Mouse (Mus musculus): Measurements from ENCODE around the gene Olfr46.
"Not testable (repeated sequence)": the region's sequence is repeated elsewhere in the genome, so short reads cannot be mapped to it uniquely, and the experiment has no call there.

Gene Olfr46

DNA sequence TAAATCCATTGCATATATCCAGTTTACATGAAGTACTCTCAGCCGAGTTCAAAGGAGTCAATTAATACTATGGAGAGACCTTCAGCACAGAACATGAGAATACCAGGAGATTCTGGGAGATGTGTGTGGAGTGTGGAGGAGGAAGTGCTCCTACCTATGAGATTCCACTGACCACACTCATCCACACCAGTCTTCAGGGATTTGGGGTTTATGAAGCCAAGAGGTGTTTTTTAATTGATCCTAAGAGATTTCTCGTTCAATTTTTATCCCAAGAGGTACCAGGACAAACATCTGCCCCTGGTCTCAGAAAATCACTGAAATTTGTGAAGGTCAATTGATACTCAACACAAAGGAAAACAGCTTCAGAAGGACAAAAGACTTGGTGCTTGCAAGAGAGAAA is at the start of gene Olfr46:
Gene Olfr46 (plus strand): TSS at position 301 of the 400 bp plus-strand sequence.
- DNase-seq = not testable (repeated sequence)

DNA sequence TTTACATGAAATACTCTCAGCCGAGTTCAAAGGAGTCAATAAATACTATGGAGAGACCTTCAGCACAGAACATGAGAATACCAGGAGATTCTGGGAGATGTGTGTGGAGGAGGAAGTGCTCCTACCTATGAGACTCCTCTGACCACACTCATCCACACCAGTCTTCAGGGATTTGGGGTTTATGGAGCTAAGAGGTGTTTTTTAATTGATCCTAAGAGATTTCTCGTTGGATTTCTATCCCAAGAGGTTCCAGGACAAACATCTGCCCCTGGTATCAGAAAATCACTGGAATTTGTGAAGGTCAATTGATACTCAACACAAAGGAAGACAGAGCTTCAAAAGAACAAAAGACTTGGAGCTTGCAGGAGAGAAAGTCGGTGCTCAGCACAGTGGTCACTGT is 33.5 kb upstream of the Olfr46 start, which contains the start of gene Olfr538:
Gene Olfr538 (plus strand): TSS at position 301 of the 400 bp plus-strand sequence.
- no peak for DNase-seq

DNA sequence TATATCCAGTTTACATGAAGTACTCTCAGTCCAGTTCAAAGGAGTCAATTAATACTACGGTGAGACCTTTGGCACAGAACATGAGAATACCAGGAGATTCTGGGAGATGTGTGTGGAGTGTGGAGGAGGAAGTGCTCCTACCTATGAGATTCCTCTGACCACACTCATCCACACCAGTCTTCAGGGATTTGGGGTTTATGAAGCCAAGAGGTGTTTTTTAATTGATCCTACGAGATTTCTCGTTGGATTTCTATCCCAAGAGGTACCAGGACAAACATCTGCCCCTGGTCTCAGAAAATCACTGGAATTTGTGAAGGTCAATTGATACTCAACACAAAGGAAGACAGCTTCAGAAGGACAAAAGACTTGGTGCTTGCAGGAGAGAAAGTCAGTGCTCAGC is 27.6 kb downstream of the Olfr46 start, which contains the start of gene Olfr61:
Gene Olfr61 (plus strand): TSS at position 301 of the 400 bp plus-strand sequence.
- not testable (repeated sequence) for DNase-seq

DNA sequence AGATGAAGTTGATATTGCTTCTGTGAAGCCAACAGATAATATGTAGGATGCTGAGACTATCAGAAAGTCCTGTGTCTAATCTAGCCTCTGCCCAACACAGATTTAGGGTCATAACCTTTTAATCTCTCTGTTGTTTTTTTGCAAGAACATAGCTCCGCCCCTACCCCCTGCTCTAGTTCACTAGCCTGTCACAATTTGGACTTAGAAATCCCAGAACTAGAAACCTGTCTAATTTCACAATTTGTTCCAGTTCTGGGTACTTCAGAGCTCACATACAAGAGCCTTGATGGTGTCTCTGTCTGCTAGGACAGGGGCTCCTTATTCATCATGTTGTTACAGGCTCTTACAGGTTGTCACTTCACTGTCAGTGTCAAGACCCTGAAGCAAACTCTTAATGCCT is 29.5 kb downstream of the Olfr46 start:
- no peak for DNase-seq

DNA sequence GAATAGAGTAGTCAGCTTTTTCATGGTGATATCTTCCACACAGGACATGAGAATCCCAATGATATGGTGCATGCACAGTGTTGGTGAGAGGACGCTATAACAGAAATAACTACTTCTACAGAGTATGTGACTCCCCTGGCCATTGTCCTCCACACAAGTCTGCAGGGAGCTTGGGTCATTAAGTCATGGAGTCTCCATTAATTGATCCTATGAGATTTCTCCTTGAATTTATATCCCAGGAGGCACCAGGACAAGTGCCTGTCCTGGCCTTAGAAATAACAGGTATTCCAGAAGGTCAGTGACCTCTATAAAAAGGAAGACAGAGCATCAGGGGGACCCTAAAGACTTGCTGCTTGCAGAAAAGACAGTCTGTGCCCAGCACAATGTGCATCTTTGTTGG is 45.1 kb downstream of the Olfr46 start, which contains the start of gene Olfr53:
Gene Olfr53 (plus strand): TSS at position 301 of the 400 bp plus-strand sequence.
- DNase-seq = no peak

DNA sequence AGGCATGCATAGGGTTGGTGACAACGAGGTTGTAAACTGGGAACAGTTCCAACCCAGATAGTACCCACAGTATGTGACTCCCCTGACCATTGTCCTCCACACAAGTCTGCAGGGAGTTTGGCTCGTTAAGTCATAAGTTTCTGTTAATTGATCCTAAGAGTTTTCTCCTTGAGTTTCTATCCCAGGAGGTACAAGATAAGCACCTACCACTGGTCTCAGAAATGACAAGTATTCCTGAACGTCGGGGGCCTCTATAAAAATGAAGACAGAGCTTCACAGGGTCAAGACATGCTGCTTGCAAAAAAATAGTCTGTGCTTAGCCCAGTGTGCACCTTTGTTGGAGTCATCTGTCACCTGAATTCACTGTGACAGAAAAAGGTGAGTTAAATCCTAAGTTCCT is 58.6 kb downstream of the Olfr46 start, which contains the start of gene Olfr539:
Gene Olfr539 (plus strand): TSS at position 301 of the 400 bp plus-strand sequence.
- DNase-seq = no peak

All from cerebellum, postnatal 10 days (tissue).